ENCODE assay signal across 8 mouse cellular contexts in the genomic region with DNA sequence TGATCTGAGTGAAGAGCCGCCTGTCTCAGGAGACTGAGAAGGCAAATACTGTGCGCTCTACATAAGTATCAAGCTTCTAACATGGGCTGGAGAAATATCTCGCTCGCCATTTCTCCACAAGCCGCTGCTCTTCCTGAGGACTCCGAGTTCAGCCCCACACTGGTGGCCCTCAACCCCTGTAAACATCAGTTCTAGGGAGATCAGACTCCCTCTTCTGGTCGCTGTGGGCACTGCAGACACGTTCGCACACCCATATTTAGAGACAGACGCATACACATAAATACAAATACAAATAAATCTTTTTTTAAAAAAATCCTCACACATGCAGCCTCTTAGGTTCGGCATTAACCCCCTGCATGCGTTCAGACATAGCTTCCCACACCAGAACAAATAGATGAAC. TPM values are rescaled to one million over a fixed set of nuclear protein-coding genes. Genes with fewer than 3 reads are reported as not detected.
A peak's percentile ranks its signal among the peaks of the same experiment; 100 is the strongest.
DNase-seq lines count a peak whose midpoint lies in the region; ATAC-seq and TF ChIP-seq lines count a peak whose summit lies in the region.
"Had no signal": no experiment of that assay in that cellular context is flagged by ENCODE, and none has a peak within 500 bp of the region (broad histone marks: within the 10 kb centered on the region; RNA-seq: fewer than 3 reads in every experiment).

No protein-coding gene starts in this region.

- TF ChIP-seq EP300 in liver, postnatal 0 days (IDR thresholded peaks at IDR 0.05; ENCODE audit: low read depth): no peak

- TF ChIP-seq CTCF in left cerebral cortex, adult 2 months (IDR thresholded peaks at IDR 0.05): peak; percentile 16
- TF ChIP-seq CTCF in liver, postnatal 0 days (IDR thresholded peaks at IDR 0.05; ENCODE audit: low read depth): peak; percentile 18; the same call in 1 of the 2 replicates

- intact Hi-C loops in left cerebral cortex, adult 2 months (cut with DNase I): no loop called here

- H3K4me1 ChIP-seq in liver, postnatal 0 days (ENCODE audit: insufficient read depth): no peaks in the 10 kb centered on the region

- H3K36me3 ChIP-seq in liver, postnatal 0 days (replicated peaks; ENCODE audit: insufficient read depth, low read length): no peaks in the 10 kb centered on the region

- DNase-seq in left cerebral cortex, adult 2 months (ENCODE audit: extremely low spot score in 1 of 2, low spot score in 2 of 2): no peak
- DNase-seq in left cerebral cortex, adult 18-20 months (ENCODE audit: low spot score in 2 of 2): no peak
- DNase-seq in B cell, adult 2 months: peak; percentile 5 to 11
- DNase-seq in ES-CJ7 (ENCODE audit: low read depth, low spot score): peak; percentile 76
- DNase-seq in liver, postnatal 0 days: no peak
- DNase-seq in adrenal gland, adult 18-20 months (ENCODE audit: low spot score in 2 of 2): no peak
- DNase-seq: heart, postnatal 36 days had no signal

- 81% methylated on average over 12 of the region's 12 CpGs for WGBS in liver, postnatal 0 days (ENCODE audit: insufficient replicate concordance)

- no peak overlapping the region for H3K4me3 ChIP-seq in left cerebral cortex, adult 2 months
- H3K4me3 ChIP-seq in liver, postnatal 0 days (ENCODE audit: low read depth, low read length): no peak overlapping the region

- 0 out of 2 replicates have a peak, but pooled peaks cover 2% of the 10 kb centered on the region for H3K9me3 ChIP-seq in liver, postnatal 0 days (ENCODE audit: low read length)

- H3K9ac ChIP-seq in liver, postnatal 0 days (replicated peaks): no peak overlapping the region

- no peak overlapping the region for H3K27ac ChIP-seq in left cerebral cortex, adult 2 months
- H3K27ac ChIP-seq in liver, postnatal 0 days (ENCODE audit: low read depth): no peak overlapping the region

- H3K4me2 ChIP-seq in liver, postnatal 0 days (ENCODE audit: low read depth, low read length): no peak overlapping the region

- H3K27me3 ChIP-seq in liver, postnatal 0 days (ENCODE audit: insufficient read depth, low read length): no peaks in the 10 kb centered on the region

- ATAC-seq in liver, postnatal 0 days: no peak
- no peak for ATAC-seq in megakaryocyte, adult 5-6 weeks (ENCODE audit: poor library complexity, severe bottlenecking)

RNA-seq across cellular contexts. Expression of a gene that starts 41.3 kb away (rescaled TPM):
- 10 to 100 TPM; 23.4 to 28.5 TPM for total RNA-seq in left cerebral cortex, adult 2 months (2021)
- total RNA-seq in left cerebral cortex, adult 18-20 months (2021): 10 to 100 TPM; 23.6 to 27.2 TPM
- polyA plus RNA-seq in liver, postnatal 0 days (2015; fragmentation: Nextera tagmentation; extraction: Ambion mirVana): 2.9 and 3.1 TPM in 2 replicates
- 10 to 100 TPM; 22.9 to 23.5 TPM for total RNA-seq in adrenal gland, adult 18-20 months (2021)
- 9.4 and 11.5 TPM in 2 replicates for total RNA-seq in megakaryocyte, adult 5-6 weeks (2015)
- total RNA-seq in megakaryocyte, adult 5-6 weeks (2017): 18.9 and 19.3 TPM in 2 replicates

RNA-seq across cellular contexts. Expression of a gene that starts 57.2 kb away (rescaled TPM):
- 10 to 100 TPM; 64.7 to 65.7 TPM for total RNA-seq in left cerebral cortex, adult 2 months (2021)
- total RNA-seq in left cerebral cortex, adult 18-20 months (2021): 10 to 100 TPM; 58.3 to 68.1 TPM
- 42.5 and 47.7 TPM in 2 replicates for polyA plus RNA-seq in liver, postnatal 0 days (2015; fragmentation: Nextera tagmentation; extraction: Ambion mirVana)
- 10 to 100 TPM; 49.3 to 61.4 TPM for total RNA-seq in adrenal gland, adult 18-20 months (2021)
- total RNA-seq in megakaryocyte, adult 5-6 weeks (2015): 15.2 and 19.2 TPM in 2 replicates
- total RNA-seq in megakaryocyte, adult 5-6 weeks (2017): 16.5 and 27.5 TPM in 2 replicates

Comparison
In these comparisons a context has a peak if more than half of its experiments do, and no peak if none do; other contexts are left out.
1. DNase-seq: peak in B cell, adult 2 months (2 of 2) and ES-CJ7 (single experiment); none in left cerebral cortex, adult 2 months (0 of 2), left cerebral cortex, adult 18-20 months (0 of 2), liver, postnatal 0 days (single experiment) and adrenal gland, adult 18-20 months (0 of 2).